14 mouse cellular contexts compared by ENCODE assay signal in the genomic region with DNA sequence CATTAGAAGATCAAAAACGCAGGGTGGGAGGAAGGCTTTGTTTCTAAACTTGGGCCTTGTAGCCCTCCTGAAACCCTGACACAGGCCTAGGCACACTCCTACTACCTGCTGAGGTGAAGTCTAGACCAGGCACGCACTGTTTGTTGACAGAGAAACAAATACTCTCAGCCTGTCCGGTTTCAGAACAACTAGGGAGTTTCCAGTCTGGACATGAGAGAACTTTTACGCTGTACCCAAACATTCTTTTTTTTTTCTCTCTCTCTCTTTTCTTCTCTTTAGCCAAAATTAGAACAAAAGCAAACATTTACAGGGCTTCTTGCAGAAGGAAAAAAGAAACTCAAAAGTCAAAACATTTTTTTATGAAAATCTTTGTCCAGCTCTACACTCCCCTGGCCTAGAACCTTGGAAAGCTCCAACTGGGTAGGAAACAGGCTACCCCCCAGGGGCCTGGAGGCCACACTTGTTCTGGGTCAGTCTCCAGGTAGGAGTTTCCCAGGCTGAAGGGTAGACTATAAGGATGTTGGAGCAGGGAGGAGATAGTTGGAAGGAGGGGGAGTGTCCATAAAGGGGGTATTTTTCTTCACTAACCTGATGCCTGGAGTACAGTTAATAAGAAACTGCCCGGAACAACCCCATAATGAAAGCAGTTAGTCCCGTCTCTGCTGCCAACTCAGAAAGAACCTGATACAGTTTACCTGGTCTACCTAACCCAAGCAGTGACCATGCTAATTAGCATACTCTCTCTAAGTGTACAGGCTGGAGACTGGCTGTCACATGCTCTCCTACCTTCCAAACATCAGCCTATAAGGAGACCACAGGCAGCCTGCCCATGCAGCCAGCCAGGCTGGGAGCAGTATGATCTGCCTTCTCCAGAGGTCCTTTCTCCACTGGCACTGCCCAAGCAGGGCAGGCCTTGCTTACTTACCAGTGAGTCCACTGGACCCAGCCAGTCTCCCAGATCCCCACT.
DNase-seq lines count a peak whose midpoint lies in the region; ATAC-seq and TF ChIP-seq lines count a peak whose summit lies in the region.
"Had no signal": no experiment of that assay in that cellular context is flagged by ENCODE, and none has a peak within 500 bp of the region (broad histone marks: within the 10 kb centered on the region; RNA-seq: fewer than 3 reads in every experiment).

No protein-coding gene starts in this region.

- no peak for TF ChIP-seq POLR2A in spleen, adult 2 months (IDR thresholded peaks at IDR 0.05; ENCODE audit: low read depth, low read length)

- intact Hi-C loops in heart, postnatal 36 days (cut with DNase I), result no loop called here

- peak overlapping the region; percentile 80 for H3K27ac ChIP-seq in spleen, adult 2 months (ENCODE audit: insufficient read depth, low read length)
- H3K27ac ChIP-seq in stomach, embryonic 16.5 days (ENCODE audit: low read length), result no peak overlapping the region; the same call in 1 of the 2 replicates
- H3K27ac ChIP-seq in layer of hippocampus, adult 2 months, result no peak overlapping the region
- H3K27ac ChIP-seq: forebrain, embryonic 12.5 days; left cerebral cortex, adult 2 months; limb, embryonic 15.5 days; midbrain, embryonic 13.5 days had no signal

- H3K4me1 ChIP-seq in spleen, adult 2 months (ENCODE audit: control insufficient read depth, insufficient read depth, insufficient read length), result peaks cover 47% of the 10 kb centered on the region
- H3K4me1 ChIP-seq in stomach, embryonic 16.5 days (ENCODE audit: control insufficient read depth, insufficient read depth, low read length), result peaks cover 13% of the 10 kb centered on the region; the same call in 1 of the 2 replicates
- H3K4me1 ChIP-seq: midbrain, embryonic 13.5 days had no signal

- no peak for TF ChIP-seq CTCF in spleen, adult 2 months (IDR thresholded peaks at IDR 0.05; ENCODE audit: extremely low read depth, insufficient read depth, insufficient read length, insufficient replicate concordance)
- TF ChIP-seq CTCF in layer of hippocampus, adult 2 months (conservative IDR thresholded peaks at IDR 0.05), result no peak

- peak; percentile 80 for DNase-seq in heart, adult 11 months
- no peak for DNase-seq in heart, postnatal 36 days
- no peak for DNase-seq in spleen, adult 2 months (ENCODE audit: low read depth in 1 of 2, low spot score in 2 of 2)
- no peak for DNase-seq in spleen, adult 12 weeks (ENCODE audit: low spot score)
- peak; percentile 72 for DNase-seq in kidney, adult 9 months
- DNase-seq in layer of hippocampus, adult 2 months (ENCODE audit: low spot score in 2 of 2), result no peak
- no peak for DNase-seq in cerebellum, postnatal 10 days
- DNase-seq: cerebellum, adult 2 months had no signal

- H3K9ac ChIP-seq in stomach, embryonic 16.5 days (ENCODE audit: low read length), result no peak overlapping the region
- H3K9ac ChIP-seq: forebrain, embryonic 12.5 days; heart, embryonic 12.5 days; limb, embryonic 15.5 days; midbrain, embryonic 13.5 days had no signal

- 54% methylated on average over 6 of the region's 6 CpGs for WGBS in spleen, adult 2 months
- 56% methylated on average over 6 of the region's 6 CpGs for WGBS in stomach, embryonic 16.5 days

- no peak overlapping the region for H3K4me3 ChIP-seq in spleen, adult 2 months (ENCODE audit: extremely low read depth, insufficient read depth, insufficient read length)
- no peak overlapping the region for H3K4me3 ChIP-seq in stomach, embryonic 16.5 days (replicated peaks; ENCODE audit: low read length)
- H3K4me3 ChIP-seq in layer of hippocampus, adult 2 months, result no peak overlapping the region
- H3K4me3 ChIP-seq: forebrain, embryonic 12.5 days; heart, embryonic 12.5 days; left cerebral cortex, adult 2 months; limb, embryonic 15.5 days; midbrain, embryonic 13.5 days had no signal

- H3K27me3 ChIP-seq in spleen, adult 2 months (ENCODE audit: control insufficient read depth, insufficient read depth, low read length), result no peaks in the 10 kb centered on the region
- no peaks in the 10 kb centered on the region for H3K27me3 ChIP-seq in stomach, embryonic 16.5 days (ENCODE audit: control insufficient read depth, insufficient read depth, low read length)
- H3K27me3 ChIP-seq: forebrain, embryonic 12.5 days; heart, embryonic 12.5 days; limb, embryonic 15.5 days; midbrain, embryonic 13.5 days had no signal

- no peaks in the 10 kb centered on the region for H3K9me3 ChIP-seq in stomach, embryonic 16.5 days (replicated peaks; ENCODE audit: control insufficient read depth, low read length)
- H3K9me3 ChIP-seq: forebrain, embryonic 12.5 days; heart, embryonic 12.5 days; limb, embryonic 15.5 days; midbrain, embryonic 13.5 days had no signal

- no peak overlapping the region for H3K4me2 ChIP-seq in stomach, embryonic 16.5 days (ENCODE audit: low read depth, low read length)
- H3K4me2 ChIP-seq: forebrain, embryonic 12.5 days; heart, embryonic 12.5 days; limb, embryonic 15.5 days; midbrain, embryonic 13.5 days had no signal

- H3K36me3 ChIP-seq in spleen, adult 2 months (ENCODE audit: control insufficient read depth, insufficient read depth, low read length), result no peaks in the 10 kb centered on the region
- H3K36me3 ChIP-seq in stomach, embryonic 16.5 days (ENCODE audit: control insufficient read depth, insufficient read depth, low read length), result no peaks in the 10 kb centered on the region
- H3K36me3 ChIP-seq: forebrain, embryonic 12.5 days; heart, embryonic 12.5 days; limb, embryonic 15.5 days; midbrain, embryonic 13.5 days had no signal

- ATAC-seq in stomach, embryonic 16.5 days (ENCODE audit: insufficient read depth, low FRiP score), result peak; percentile 16; the same call in 1 of the 2 replicates
- ATAC-seq: midbrain, embryonic 13.5 days had no signal

Comparison
In these comparisons a context has a peak if more than half of its experiments do, and no peak if none do; other contexts are left out.
1. DNase-seq: peak in heart, adult 11 months (single experiment) and kidney, adult 9 months (single experiment); none in heart, postnatal 36 days (0 of 2), spleen, adult 2 months (0 of 2), spleen, adult 12 weeks (single experiment), layer of hippocampus, adult 2 months (0 of 2) and cerebellum, postnatal 10 days (0 of 2).